Mouse (Mus musculus) neural tube, embryonic 10.5 days (tissue): ENCODE measurements around the gene Olfr980.
"Not testable (repeated sequence)": the region's sequence is repeated elsewhere in the genome, so short reads cannot be mapped to it uniquely, and the experiment has no call there.

Source experiments
- DNase-seq: peaks from one replicate; pipeline ENCODE4 v3.0.0-alpha.2; 2017; ENCODE audit warnings: low spot score; ENCODE audit errors: extremely low spot score

Olfr980 gene

GRCm38 (mm10) chr9:40009482-40009881 lies at the start of gene Olfr980:
Olfr980 (minus strand) TSS chr9:40009582.
- DNase-seq = no peak

- no peak for DNase-seq
Observed at GRCm38 (mm10) chr9:40050138-40050537, 40.8 kb upstream of the Olfr980 start.

DNA sequence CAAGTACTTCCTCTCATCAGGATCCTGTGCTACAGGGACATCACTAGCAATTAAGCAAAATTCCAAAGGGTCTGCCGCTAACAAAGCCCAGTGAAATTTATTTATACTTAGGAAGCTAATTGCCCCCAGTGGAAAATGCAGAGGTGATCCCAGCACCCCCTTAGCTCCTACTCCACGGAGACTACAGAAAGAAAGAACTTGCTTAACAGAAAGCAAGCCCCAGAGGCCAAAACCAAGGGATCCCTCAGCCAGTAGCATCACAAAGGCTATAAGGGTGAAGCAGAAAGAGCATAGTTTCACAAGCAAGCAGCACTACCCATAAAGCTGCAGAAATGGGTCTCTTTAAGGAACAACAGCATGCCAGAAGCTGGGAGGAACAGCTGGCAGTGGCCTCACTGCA lies 11.8 kb upstream of the Olfr980 start, which contains the start of gene Olfr981:
Gene Olfr981 (plus strand): TSS at position 301 of the 400 bp plus-strand sequence.
- DNase-seq = no peak

GRCm38 (mm10) chr9:40003365-40003764 lies 6.0 kb downstream of the Olfr980 start, which contains the start of gene Olfr979:
Olfr979 (minus strand) TSS chr9:40003465.
- no peak for DNase-seq

DNA sequence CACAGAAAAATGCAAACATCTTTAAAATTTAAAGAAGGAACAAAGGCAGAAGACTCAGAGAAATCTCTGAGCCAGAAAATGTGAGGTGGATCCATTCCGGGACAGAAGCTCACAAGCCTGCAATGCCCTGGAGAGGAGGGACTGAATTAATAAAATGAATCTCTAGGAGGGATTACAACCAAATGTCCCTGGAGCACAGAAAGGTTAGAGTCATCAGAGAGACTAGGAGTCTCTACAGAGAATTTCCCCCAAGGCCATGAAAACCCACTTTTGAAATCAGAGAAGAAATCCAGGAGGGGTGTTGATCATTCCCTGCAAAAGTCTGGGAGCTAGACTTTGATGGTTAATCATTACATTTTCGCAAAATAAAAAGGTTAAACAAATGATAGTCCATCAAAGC lies 17.6 kb downstream of the Olfr980 start, which contains the start of gene Olfr978:
Gene Olfr978 (plus strand): TSS at position 301 of the 400 bp plus-strand sequence.
- no peak for DNase-seq

DNA sequence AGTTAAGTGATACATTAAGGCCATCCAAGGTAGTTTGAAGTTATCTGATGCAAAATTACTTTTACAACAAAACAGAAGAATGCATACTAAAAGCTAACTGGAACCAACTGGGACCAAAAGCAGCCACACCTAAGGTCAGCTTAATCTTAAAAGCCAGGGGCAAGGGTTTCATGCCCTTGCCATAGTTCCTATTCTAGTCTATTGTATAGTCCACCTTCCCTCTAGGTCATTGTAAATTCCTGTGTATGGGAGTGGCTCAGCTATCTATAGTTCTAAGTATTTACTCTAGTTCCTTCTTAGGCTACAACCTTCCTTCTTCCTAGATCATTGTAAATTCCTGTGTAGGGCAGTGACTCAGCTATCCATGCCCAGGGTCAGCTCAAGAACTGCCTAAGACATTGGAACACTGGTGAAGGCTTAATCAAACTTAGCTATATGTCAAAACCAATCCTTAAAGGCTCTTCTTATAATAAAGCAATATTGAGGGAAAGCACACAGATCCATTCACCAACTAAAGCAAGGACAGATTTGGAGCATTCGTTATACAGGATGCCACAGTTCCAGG lies 32.7 kb downstream of the Olfr980 start:
- not testable (repeated sequence) for DNase-seq

DNA sequence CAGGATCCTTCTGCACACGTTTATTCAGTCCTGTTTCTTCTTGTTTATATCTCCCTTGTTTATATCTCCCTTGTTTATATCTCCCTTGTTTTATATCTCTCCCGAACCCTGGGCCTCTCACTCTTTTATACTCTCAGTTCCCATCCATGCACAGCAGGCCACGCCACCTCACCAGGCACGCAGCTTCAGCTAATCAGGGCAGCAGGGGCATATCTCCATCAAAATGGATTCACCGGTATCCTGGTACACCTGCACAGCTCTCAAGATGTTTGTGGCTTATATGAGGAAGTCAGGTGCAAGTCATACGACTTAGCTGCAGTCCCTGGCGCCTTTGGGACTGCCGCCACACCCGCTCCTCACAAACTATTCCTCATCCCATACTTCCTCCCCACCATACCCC lies 48.3 kb downstream of the Olfr980 start, which contains the start of gene Olfr976:
Gene Olfr976 (minus strand): TSS at position 101 of the 400 bp plus-strand sequence.
- not testable (repeated sequence) for DNase-seq
